ENCODE assay signal across 8 mouse cellular contexts in genomic region chr1:36243447-36244057, GRCm38 (mm10). TPM values are rescaled to one million over a fixed set of nuclear protein-coding genes. Genes with fewer than 3 reads are reported as not detected.
DNase-seq lines count a peak whose midpoint lies in the region; ATAC-seq and TF ChIP-seq lines count a peak whose summit lies in the region.

No protein-coding gene starts in this region.

- peak; percentile 57; the same call in 1 of the 2 replicates for ATAC-seq in forebrain, embryonic 11.5 days (replicated peaks; ENCODE audit: low FRiP score)
- peak; percentile 49; the same call in 1 of the 2 replicates for ATAC-seq in liver, embryonic 14.5 days (ENCODE audit: insufficient read depth)

- H3K36me3 ChIP-seq in C2C12 (ENCODE audit: control insufficient read depth, insufficient read depth): no peaks in the 10 kb centered on the region
- no peaks in the 10 kb centered on the region for H3K36me3 ChIP-seq in forebrain, embryonic 11.5 days (ENCODE audit: control insufficient read depth, insufficient read depth, low read length)
- H3K36me3 ChIP-seq in liver, embryonic 14.5 days (replicated peaks; ENCODE audit: control insufficient read depth, insufficient read depth, low read depth): no peaks in the 10 kb centered on the region

- H3K4me3 ChIP-seq in gastrocnemius, adult 2 months: peak overlapping the region; percentile 89
- H3K4me3 ChIP-seq in C2C12 (ENCODE audit: insufficient read depth, poor library complexity, severe bottlenecking): peak overlapping the region; percentile 86
- H3K4me3 ChIP-seq in forebrain, embryonic 11.5 days (ENCODE audit: low read depth, low read length): peak overlapping the region; percentile 88
- peak overlapping the region; percentile 88 to 97 for H3K4me3 ChIP-seq in liver, embryonic 14.5 days (ENCODE audit: insufficient read depth in 1 of 2, low read depth in 2 of 2, low read length in 2 of 2)

- H3K79me3 ChIP-seq in C2C12 (ENCODE audit: low read depth): peaks cover 49% of the 10 kb centered on the region

- DNase-seq in gastrocnemius, adult 2 months: no peak
- no peak for DNase-seq in gastrocnemius, postnatal 25 days
- no peak for DNase-seq in forebrain, embryonic 11.5 days (ENCODE audit: low spot score)
- no peak for DNase-seq in liver, embryonic 14.5 days (ENCODE audit: low read depth in 3 of 3, low spot score in 3 of 3)
- no peak for DNase-seq in frontal cortex, postnatal 36 days (ENCODE audit: low spot score in 2 of 2)
- DNase-seq in ovary, postnatal 14 days (ENCODE audit: low spot score): no peak
- no peak for DNase-seq in spleen, postnatal 10 days (ENCODE audit: low spot score in 2 of 2)

- intact Hi-C loops in gastrocnemius, adult 2 months (cut with DNase I): no loop called here

- no peaks in the 10 kb centered on the region for H3K27me3 ChIP-seq in C2C12 (ENCODE audit: control insufficient read depth, insufficient read depth, insufficient read length)
- H3K27me3 ChIP-seq in forebrain, embryonic 11.5 days (ENCODE audit: control insufficient read depth, insufficient read depth, low read length): no peaks in the 10 kb centered on the region
- H3K27me3 ChIP-seq in liver, embryonic 14.5 days (ENCODE audit: control insufficient read depth, insufficient read depth, low read length): no peaks in the 10 kb centered on the region

- peak overlapping the region; percentile 97 for H3ac ChIP-seq in C2C12 (ENCODE audit: control insufficient read depth, insufficient read length, low read depth)

- peaks cover 4% of the 10 kb centered on the region for H3K4me1 ChIP-seq in forebrain, embryonic 11.5 days (replicated peaks; ENCODE audit: control insufficient read depth, insufficient read depth, low read length)
- H3K4me1 ChIP-seq in liver, embryonic 14.5 days (replicated peaks; ENCODE audit: control insufficient read depth in 2 of 2, insufficient read depth in 2 of 2, low read length in 1 of 2): peaks cover 5 to 11% of the 10 kb centered on the region in 2 experiments

- H3K27ac ChIP-seq in gastrocnemius, adult 2 months: peak overlapping the region; percentile 87
- H3K27ac ChIP-seq in forebrain, embryonic 11.5 days (ENCODE audit: low read depth, low read length): peak overlapping the region; percentile 68
- H3K27ac ChIP-seq in liver, embryonic 14.5 days: peak overlapping the region; percentile 86

- H3K4me2 ChIP-seq in forebrain, embryonic 11.5 days (ENCODE audit: low read depth, low read length, severe bottlenecking): peak overlapping the region; percentile 84
- H3K4me2 ChIP-seq in liver, embryonic 14.5 days (ENCODE audit: low read depth): peak overlapping the region; percentile 94

- TF ChIP-seq EP300 in liver, embryonic 14.5 days (IDR thresholded peaks at IDR 0.05; ENCODE audit: low read depth): no peak

- TF ChIP-seq CTCF in gastrocnemius, adult 2 months (IDR thresholded peaks at IDR 0.05): no peak
- TF ChIP-seq CTCF in C2C12 (IDR thresholded peaks at IDR 0.05; ENCODE audit: control insufficient read depth, insufficient read depth, insufficient read length): no peak
- TF ChIP-seq CTCF in liver, embryonic 14.5 days (IDR thresholded peaks at IDR 0.05; ENCODE audit: low read depth): 0 out of 2 replicates have a peak, but pooled peaks have one; percentile 6

- H3K9ac ChIP-seq in forebrain, embryonic 11.5 days (ENCODE audit: low read length): peak overlapping the region; percentile 86
- peak overlapping the region; percentile 94 for H3K9ac ChIP-seq in liver, embryonic 14.5 days (replicated peaks)

- H3K9me3 ChIP-seq in forebrain, embryonic 11.5 days (ENCODE audit: control insufficient read depth, low read length): no peaks in the 10 kb centered on the region
- H3K9me3 ChIP-seq in liver, embryonic 14.5 days (ENCODE audit: control insufficient read depth, low read length): no peaks in the 10 kb centered on the region

- WGBS in forebrain, embryonic 11.5 days: 4% methylated on average over 21 of the region's 21 CpGs
- WGBS in liver, embryonic 14.5 days (ENCODE audit: insufficient replicate concordance): 2% methylated on average over 21 of the region's 21 CpGs

- H3K79me2 ChIP-seq in C2C12 (ENCODE audit: control insufficient read depth, insufficient read depth): peaks cover 55% of the 10 kb centered on the region

TF ChIP-seq in C2C12, 6 proteins besides CTCF, POLR2A, EP300 and RAD21:
- no peak for TF ChIP-seq USF1 (IDR thresholded peaks at IDR 0.05; ENCODE audit: low read depth)
- no peak for TF ChIP-seq CEBPB (IDR thresholded peaks at IDR 0.05; ENCODE audit: low read depth)
- no peak for TF ChIP-seq MAX (IDR thresholded peaks at IDR 0.05)
- TF ChIP-seq FOSL1 (IDR thresholded peaks at IDR 0.05; ENCODE audit: insufficient read depth, low read length, poor library complexity, severe bottlenecking): no peak
- TF ChIP-seq MYOG (IDR thresholded peaks at IDR 0.05; ENCODE audit: control insufficient read depth, extremely low read depth, insufficient read length): no peak
- no peak for TF ChIP-seq MYOD1 (IDR thresholded peaks at IDR 0.05; ENCODE audit: control insufficient read depth, insufficient read length, low read depth)

RNA-seq across cellular contexts. Expression of gene Uggt1, which starts 1.0 kb away (rescaled TPM):
- total RNA-seq in gastrocnemius, adult 2 months (2021): 10 to 100 TPM; 27.6 to 29.1 TPM
- total RNA-seq in gastrocnemius, postnatal 25 days (2021): 10 to 100 TPM; 19.7 to 21.6 TPM
- polyA plus RNA-seq in C2C12 (2012; fragmentation: generic; extraction: Trizol): 20.1 TPM
- 72.8 and 79.8 TPM in 2 replicates for polyA plus RNA-seq in forebrain, embryonic 11.5 days (2014; fragmentation: Nextera tagmentation; extraction: Ambion mirVana)
- 4.6 and 5.8 TPM in 2 replicates for polyA plus RNA-seq in liver, embryonic 14.5 days (2012; rRNA removed)
- polyA plus RNA-seq in liver, embryonic 14.5 days (2014; fragmentation: Nextera tagmentation; extraction: Ambion mirVana): 22.6 and 25.5 TPM in 2 replicates

RNA-seq across cellular contexts. Expression of gene Neurl3, which starts 30.9 kb away (rescaled TPM):
- total RNA-seq in gastrocnemius, adult 2 months (2021): under 1 TPM; 0.41 to 0.59 TPM
- under 1 TPM; 0.51 to 0.88 TPM for total RNA-seq in gastrocnemius, postnatal 25 days (2021)
- 1.7 TPM for polyA plus RNA-seq in C2C12 (2012; fragmentation: generic; extraction: Trizol)
- polyA plus RNA-seq in forebrain, embryonic 11.5 days (2014; fragmentation: Nextera tagmentation; extraction: Ambion mirVana): 0.16 and 0.47 TPM in 2 replicates
- polyA plus RNA-seq in liver, embryonic 14.5 days (2012; rRNA removed): 2.0 and 2.6 TPM in 2 replicates
- polyA plus RNA-seq in liver, embryonic 14.5 days (2014; fragmentation: Nextera tagmentation; extraction: Ambion mirVana): 1.5 and 1.9 TPM in 2 replicates
